Mouse (Mus musculus): ENCODE results near the gene Prdm9. TPM values are rescaled to one million over a fixed set of nuclear protein-coding genes. Genes with fewer than 3 reads are reported as not detected.

Prdm9 gene
- total RNA-seq, 2 experiments from 2014 or later = 1.5 to 2.8 TPM

GRCm38 (mm10) chr17:15530141-15530540 is 34.0 kb downstream of the Prdm9 start:
- peak; percentile 62 to 72 for DNase-seq (ENCODE audit: low spot score in 2 of 2)
- intact Hi-C loops (cut with DNase I) = no loop called here

DNA sequence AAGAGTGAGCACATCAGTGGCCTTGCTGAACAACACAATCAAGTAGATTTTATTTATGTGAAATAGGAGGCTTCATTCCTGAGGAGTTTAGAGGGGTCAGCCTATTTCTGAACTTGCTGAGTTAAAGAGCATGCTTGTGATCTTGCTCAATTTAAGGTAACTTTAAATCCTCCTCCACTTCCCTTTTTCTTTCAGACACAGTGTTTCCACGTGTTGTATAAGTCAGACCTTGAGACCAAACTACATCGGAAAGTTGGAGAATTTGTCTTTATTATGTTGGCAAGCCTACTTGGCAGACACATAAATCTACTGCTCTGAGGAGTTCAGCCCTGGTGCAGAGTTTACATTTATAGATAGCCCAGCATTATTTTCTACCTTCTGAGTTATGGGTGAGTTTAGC is 35.3 kb downstream of the Prdm9 start:
- intact Hi-C loops (cut with DNase I) = loop anchor here (5.0 kb wide), 1 partner anchor 198 kb away; no protein-coding TSS in a partner anchor
- no peak for DNase-seq (ENCODE audit: low spot score in 2 of 2)

DNA sequence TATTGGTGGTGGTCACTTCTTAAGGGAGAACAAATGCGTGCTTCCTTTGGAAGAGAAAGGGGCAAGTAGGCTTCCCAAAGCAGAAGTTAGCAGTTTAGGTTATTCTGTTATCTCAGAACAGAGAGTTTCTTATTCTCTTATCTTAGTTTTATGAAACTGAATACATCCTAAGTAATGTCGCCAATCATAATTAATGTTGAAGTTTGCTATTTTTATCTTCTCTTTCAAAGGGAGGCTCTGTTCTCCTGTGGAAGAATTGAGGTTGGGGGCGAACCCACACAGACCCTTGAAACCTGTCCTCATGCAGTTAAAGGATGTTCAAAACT is 36.4 kb downstream of the Prdm9 start:
- intact Hi-C loops (cut with DNase I) = loop anchor here (5.0 kb wide), 1 partner anchor 200 kb away; no protein-coding TSS in a partner anchor

GRCm38 (mm10) chr17:15526986-15527810 is 37.0 kb downstream of the Prdm9 start, which contains the start of gene Pdcd2:
Pdcd2 (minus strand) TSS chr17:15527301.
- peak; percentile 86 to 91 for DNase-seq (ENCODE audit: low spot score in 2 of 2)
- intact Hi-C loops (cut with DNase I) = loop anchor here (5.0 kb wide), 1 partner anchor 200 kb away; no protein-coding TSS in a partner anchor

More for the DNA sequence above, 36.4 kb downstream of the Prdm9 start:
- no peak for DNase-seq (ENCODE audit: low spot score in 2 of 2)

- intact Hi-C loops (cut with DNase I) = loop anchor here (5.0 kb wide), 1 partner anchor 201 kb away; no protein-coding TSS in a partner anchor
- DNase-seq (ENCODE audit: low spot score in 2 of 2) = no peak
These were observed 37.9 kb downstream of the Prdm9 start for GRCm38 (mm10) chr17:15526304-15526703.

- intact Hi-C loops (cut with DNase I) = loop anchor here (10.0 kb wide), 1 partner anchor 246 kb away; no protein-coding TSS in a partner anchor
These were observed 45.4 kb downstream of the Prdm9 start for GRCm38 (mm10) chr17:15518766-15519165.

GRCm38 (mm10) chr17:15518186-15518585 is 46.0 kb downstream of the Prdm9 start:
- intact Hi-C loops (cut with DNase I) = loop anchor here (10.0 kb wide), 1 partner anchor 247 kb away; no protein-coding TSS in a partner anchor

More at GRCm38 (mm10) chr17:15518766-15519165, 45.4 kb downstream of the Prdm9 start:
- DNase-seq (ENCODE audit: low spot score in 2 of 2) = no peak

DNA sequence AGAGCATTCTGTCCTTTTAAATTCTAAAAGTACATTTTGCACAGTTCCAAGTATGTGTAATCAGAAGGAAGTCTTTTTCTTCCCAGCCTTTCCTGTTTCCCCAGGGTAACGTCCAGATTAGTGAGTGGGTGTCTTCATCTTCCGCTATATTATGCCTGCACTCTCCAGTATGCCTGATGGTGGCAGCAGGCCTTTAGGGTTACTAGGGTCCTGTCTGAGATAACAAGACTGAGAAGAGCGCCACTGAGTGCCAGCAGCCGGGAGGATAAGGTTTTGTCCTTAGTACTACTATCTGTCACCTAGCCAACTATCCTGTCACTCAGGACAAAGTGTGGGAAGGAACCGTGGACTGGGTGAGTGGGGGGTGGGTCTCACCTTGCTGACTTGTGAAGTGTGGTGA is 46.4 kb downstream of the Prdm9 start:
- DNase-seq (ENCODE audit: low spot score in 2 of 2) = no peak
- intact Hi-C loops (cut with DNase I) = loop anchor here (10.0 kb wide), 1 partner anchor 247 kb away; no protein-coding TSS in a partner anchor

More at GRCm38 (mm10) chr17:15518186-15518585, 46.0 kb downstream of the Prdm9 start:
- no peak for DNase-seq (ENCODE audit: low spot score in 2 of 2)

DNA sequence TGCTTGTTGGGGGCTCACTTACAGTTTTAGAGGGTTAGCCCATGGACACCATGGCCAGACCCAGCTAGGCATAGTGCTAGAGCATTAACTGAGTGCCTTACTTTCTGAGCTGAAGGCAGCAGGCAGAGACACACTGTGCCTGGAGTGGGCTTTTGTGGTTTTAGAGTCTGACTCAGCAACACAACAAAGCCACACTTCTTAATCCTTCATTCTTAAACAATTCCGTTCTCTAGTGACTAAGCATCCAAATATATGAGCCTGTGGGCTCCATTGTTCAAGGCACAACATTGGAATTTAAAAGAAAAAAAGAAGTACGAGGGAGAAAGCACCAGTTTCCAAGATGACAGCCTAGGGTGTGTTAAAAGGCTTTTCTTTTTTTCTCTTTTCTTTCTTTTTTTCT is 53.5 kb downstream of the Prdm9 start:
- no peak for DNase-seq (ENCODE audit: low spot score in 2 of 2)
- intact Hi-C loops (cut with DNase I) = loop anchor here (10.0 kb wide), 1 partner anchor 254 kb away; no protein-coding TSS in a partner anchor

- intact Hi-C loops (cut with DNase I) = no loop called here
- DNase-seq (ENCODE audit: low spot score in 2 of 2) = peak; percentile 98
These were observed 64.3 kb downstream of the Prdm9 start, which contains the start of the genes Psmb1 and Tbp for GRCm38 (mm10) chr17:15499656-15500394. Psmb1 (minus strand) TSS chr17:15499751. Tbp (plus strand) TSS chr17:15499888.

- intact Hi-C loops (cut with DNase I) = no loop called here
- DNase-seq (ENCODE audit: low spot score in 2 of 2) = peak; percentile 12 to 42
These were observed 65.4 kb downstream of the Prdm9 start for GRCm38 (mm10) chr17:15498753-15499113.

GRCm38 (mm10) chr17:15497882-15498752 is 66.0 kb downstream of the Prdm9 start:
- peak; percentile 95 to 96 for DNase-seq (ENCODE audit: low spot score in 2 of 2)
- intact Hi-C loops (cut with DNase I) = no loop called here

Other genes with a start within 250 kb of the Prdm9 start
- gene Dll1, start 187.5 kb downstream of the Prdm9 start, total RNA-seq (2021) = 1 to 10 TPM; 8.2 to 9.0 TPM
- gene Fam120b, start 168.2 kb downstream of the Prdm9 start, total RNA-seq (2021) = 10 to 100 TPM; 34.2 to 38.5 TPM
- 100 to 1,000 TPM; 124 to 125 TPM for gene Psmb1, start 64.6 kb downstream of the Prdm9 start, total RNA-seq (2021)
- gene Tbp, start 64.5 kb downstream of the Prdm9 start, total RNA-seq (2021) = 10 to 100 TPM; 25.3 to 31.0 TPM
- gene Pdcd2, start 37.1 kb downstream of the Prdm9 start, total RNA-seq (2021) = 10 to 100 TPM; 13.1 to 14.4 TPM
- 10 to 100 TPM; 20.1 to 21.4 TPM for gene Chd1, start 140.6 kb upstream of the Prdm9 start, total RNA-seq (2021)